Mouse (Mus musculus) MEL (cell line): ENCODE data around the gene Ehbp1.

Source experiments
- BHLHE40 ChIP-seq: IDR thresholded peaks from 2 replicates; pipeline ENCODE4 v1.6.1; 2012; ENCODE audit warnings: low read depth, mild to moderate bottlenecking, inconsistent platforms, low read length, improper control_type of control experiment, borderline replicate concordance
- CHD2 ChIP-seq: IDR thresholded peaks from 2 replicates; pipeline ENCODE4 v1.6.1; 2011; ENCODE audit warnings: low read length, improper control_type of control experiment
- CTCF ChIP-seq, 3 experiments: IDR thresholded peaks in 2 of 3; conservative IDR thresholded peaks in 1 of 3; 2 replicates each; pipeline ENCODE4 v1.5.1; 2011 to 2012; ENCODE audit warnings: low read length in 3 of 3, low read depth in 2 of 3, mild to moderate bottlenecking in 2 of 3, improper control_type of control experiment in 1 of 3, inconsistent platforms in 1 of 3, mixed read lengths in 1 of 3, moderate library complexity in 1 of 3; ENCODE audit not compliant: control insufficient read depth in 1 of 3, insufficient read depth in 1 of 3, poor library complexity in 1 of 3, severe bottlenecking in 1 of 3
- GABPA ChIP-seq: IDR thresholded peaks from 2 replicates; pipeline ENCODE4 v1.6.1; 2012; ENCODE audit warnings: low read depth, mild to moderate bottlenecking, inconsistent platforms, low read length, improper control_type of control experiment, moderate library complexity
- MAX ChIP-seq: IDR thresholded peaks from 2 replicates; pipeline ENCODE4 v1.6.1; 2011; ENCODE audit warnings: low read length, improper control_type of control experiment
- POLR2A ChIP-seq, 2 experiments: IDR thresholded peaks; 2 replicates each; pipeline ENCODE4 v1.6.1; 2011 to 2012; ENCODE audit warnings: low read length in 2 of 2, mild to moderate bottlenecking in 2 of 2, control low read depth in 1 of 2, improper control_type of control experiment in 1 of 2, low read depth in 1 of 2, moderate library complexity in 1 of 2; ENCODE audit not compliant: control insufficient read depth in 1 of 2, insufficient read depth in 1 of 2, poor library complexity in 1 of 2
- RCOR1 ChIP-seq: IDR thresholded peaks from 2 replicates; pipeline ENCODE4 v1.6.1; 2012; ENCODE audit warnings: low read depth, mild to moderate bottlenecking, inconsistent platforms, low read length, improper control_type of control experiment
- ZC3H11A ChIP-seq: IDR thresholded peaks from 2 replicates; pipeline ENCODE4 v1.6.1; 2012; ENCODE audit warnings: low read depth, mild to moderate bottlenecking, inconsistent platforms, low read length, improper control_type of control experiment

- TF ChIP-seq ZC3H11A = no peak
- TF ChIP-seq MAX = no peak
- no peak for TF ChIP-seq RCOR1
- TF ChIP-seq CTCF (IDR thresholded peaks at IDR 0.05 in 2 of 3, conservative IDR thresholded peaks at IDR 0.05 in 1 of 3; ENCODE audit: control insufficient read depth in 1 of 3, insufficient read depth in 1 of 3, low read depth in 2 of 3, low read length in 3 of 3, poor library complexity in 1 of 3, severe bottlenecking in 1 of 3) = no peak
- no peak for TF ChIP-seq CHD2
- TF ChIP-seq POLR2A (IDR thresholded peaks at IDR 0.05; ENCODE audit: control insufficient read depth in 1 of 2, insufficient read depth in 1 of 2, low read depth in 1 of 2, low read length in 2 of 2, poor library complexity in 1 of 2) = no peak
- no peak for TF ChIP-seq GABPA
- no peak for TF ChIP-seq BHLHE40
These were observed 278.7 kb downstream of the Ehbp1 start for GRCm38 (mm10) chr11:22063352-22063751.
